Mouse (Mus musculus): ENCODE data around the gene Capzb. TPM values are rescaled to one million over a fixed set of nuclear protein-coding genes. Genes with fewer than 3 reads are reported as not detected.
A peak's percentile ranks its signal among the peaks of the same experiment; 100 is the strongest.

Gene Capzb
- polyA plus RNA-seq, 1 experiment from 2014 or later: 415 TPM

GRCm38 (mm10) chr4:139309651-139310050, 117.0 kb downstream of the Capzb start:
- 19% methylated on average over 6 of the region's 6 CpGs for WGBS
- no peak for ATAC-seq (ENCODE audit: low FRiP score, low TSS enrichment)
- no peak overlapping the region for H3K27ac ChIP-seq (ENCODE audit: low read length)

DNA sequence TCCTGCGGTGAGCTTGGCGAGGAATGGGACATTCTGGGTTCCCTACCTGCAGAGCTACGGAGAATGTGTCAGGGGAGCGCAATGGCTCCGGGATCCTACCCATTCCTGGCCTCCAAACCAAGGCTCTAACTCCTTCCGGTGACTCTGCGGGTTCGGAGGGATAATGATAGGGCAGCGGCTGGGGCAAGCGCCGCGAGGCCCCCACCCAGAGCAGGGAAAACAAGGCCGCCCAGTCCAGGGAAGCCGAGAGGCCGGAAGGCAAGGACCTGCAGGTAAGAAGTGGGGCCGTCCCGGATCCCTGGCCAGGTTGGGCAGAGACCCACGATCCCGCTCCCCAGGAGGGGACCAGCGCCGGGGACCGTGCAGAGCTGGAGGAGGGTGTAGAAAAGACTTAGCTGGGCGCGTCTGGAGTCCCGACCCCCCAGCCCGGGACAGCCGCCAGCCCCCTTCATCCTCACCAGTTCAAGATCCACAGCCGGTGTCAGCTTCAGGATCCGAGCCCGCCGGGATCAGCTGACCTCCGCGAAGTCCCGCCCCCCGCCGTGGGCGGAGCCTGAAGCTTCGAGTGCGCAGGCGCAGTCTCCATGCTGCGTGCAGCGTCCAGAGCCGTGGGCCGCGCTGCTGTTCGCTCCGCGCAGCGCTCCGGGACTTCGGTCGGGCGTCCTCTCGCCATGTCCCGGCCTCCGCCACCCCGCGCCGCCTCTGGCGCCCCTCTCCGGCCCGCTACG, 117.6 kb downstream of the Capzb start, which contains the start of the genes Pqlc2 and Akr7a5:
Pqlc2 (minus strand) TSS at position 538 of the 728 bp plus-strand sequence.
Akr7a5 (plus strand) TSS at position 574 of the 728 bp plus-strand sequence.
- peak; percentile 86 for ATAC-seq (ENCODE audit: low FRiP score, low TSS enrichment)

More at GRCm38 (mm10) chr4:139309651-139310050, 117.0 kb downstream of the Capzb start:
- H3K9me3 ChIP-seq (ENCODE audit: low read length): no peaks in the 10 kb centered on the region
- peaks cover 7% of the 10 kb centered on the region for H3K36me3 ChIP-seq (ENCODE audit: insufficient read depth, low read length)
- H3K4me1 ChIP-seq (ENCODE audit: insufficient read depth, low read length): peaks cover 19% of the 10 kb centered on the region; the same call in 1 of the 2 replicates
- H3K4me3 ChIP-seq (ENCODE audit: low read length): peak overlapping the region; percentile 84
- peak overlapping the region; percentile 95 for H3K4me2 ChIP-seq (replicated peaks; ENCODE audit: low read depth, low read length)
- no peaks in the 10 kb centered on the region for H3K27me3 ChIP-seq (ENCODE audit: insufficient read depth, low read length)
- peak overlapping the region; percentile 92 for H3K9ac ChIP-seq (replicated peaks; ENCODE audit: low read length)

DNA sequence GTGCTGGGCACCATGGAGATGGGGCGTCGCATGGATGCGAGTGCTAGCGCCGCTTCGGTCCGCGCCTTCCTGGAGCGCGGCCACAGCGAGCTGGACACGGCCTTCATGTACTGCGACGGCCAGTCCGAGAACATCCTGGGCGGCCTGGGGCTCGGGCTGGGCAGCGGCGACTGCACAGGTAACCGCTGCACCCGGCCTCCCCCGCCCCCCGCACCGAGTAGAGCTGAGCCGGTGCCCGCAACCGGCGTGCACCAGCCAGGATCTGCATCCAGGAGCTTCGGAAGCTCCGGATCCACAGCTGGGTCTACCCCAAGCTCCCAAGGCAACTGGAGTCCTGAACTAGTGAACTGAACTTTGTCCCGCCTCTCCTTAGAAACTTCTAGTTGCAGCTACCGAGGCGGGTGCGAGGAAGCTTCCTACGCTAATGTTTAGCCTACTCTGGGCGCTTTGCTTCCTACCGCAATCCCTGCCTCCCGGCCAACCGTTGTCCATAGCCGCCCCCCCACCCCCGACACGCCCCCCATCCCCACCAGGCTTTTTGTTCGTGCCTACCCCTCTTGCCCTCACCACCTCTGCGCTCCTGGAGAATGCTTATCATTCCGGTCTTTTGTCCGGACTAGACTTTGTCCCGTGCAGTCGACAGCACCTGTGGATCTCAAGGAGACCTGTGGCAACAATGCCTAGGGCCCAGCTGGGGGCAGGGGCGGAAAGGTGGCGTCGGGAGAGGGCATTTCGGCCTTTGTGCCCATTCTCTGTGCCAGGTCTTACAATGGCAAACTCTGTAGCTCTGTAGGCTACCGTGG, 118.4 kb downstream of the Capzb start:
- Histone ChIP-seq H3K27ac (ENCODE audit: low read length) (peak overlapping the region; percentile 89), H3K4me2 (replicated peaks; ENCODE audit: low read depth, low read length) (peak overlapping the region; percentile 95), H3K9me3 (ENCODE audit: low read length) (no peaks in the 10 kb centered on the region), H3K9ac (replicated peaks; ENCODE audit: low read length) (peak overlapping the region; percentile 92), H3K4me1 (ENCODE audit: insufficient read depth, low read length) (peaks cover 19% of the 10 kb centered on the region; the same call in 1 of the 2 replicates), H3K27me3 (ENCODE audit: insufficient read depth, low read length) (no peaks in the 10 kb centered on the region), H3K4me3 (ENCODE audit: low read length) (peak overlapping the region; percentile 84), H3K36me3 (ENCODE audit: insufficient read depth, low read length) (peaks cover 18% of the 10 kb centered on the region)
- ATAC-seq (ENCODE audit: low FRiP score, low TSS enrichment): peak; percentile 78
- under 1% methylated on average over 53 of the region's 53 CpGs for WGBS

More for the DNA sequence above, 117.6 kb downstream of the Capzb start, which contains the start of the genes Pqlc2 and Akr7a5:
- H3K9me3 ChIP-seq (ENCODE audit: low read length): no peaks in the 10 kb centered on the region
- H3K9ac ChIP-seq (replicated peaks; ENCODE audit: low read length): peak within 1 kb of the TSS; percentile 92
- peak within 1 kb of the TSS; percentile 95 for H3K4me2 ChIP-seq (replicated peaks; ENCODE audit: low read depth, low read length)
- WGBS: under 1% methylated on average over 61 of the region's 63 CpGs
- H3K36me3 ChIP-seq (ENCODE audit: insufficient read depth, low read length): peaks cover 11% of the 10 kb centered on the region
- H3K27ac ChIP-seq (ENCODE audit: low read length): peak within 1 kb of the TSS; percentile 89
- peaks cover 19% of the 10 kb centered on the region; the same call in 1 of the 2 replicates for H3K4me1 ChIP-seq (ENCODE audit: insufficient read depth, low read length)
- peak within 1 kb of the TSS; percentile 84 for H3K4me3 ChIP-seq (ENCODE audit: low read length)
- H3K27me3 ChIP-seq (ENCODE audit: insufficient read depth, low read length): no peaks in the 10 kb centered on the region

DNA sequence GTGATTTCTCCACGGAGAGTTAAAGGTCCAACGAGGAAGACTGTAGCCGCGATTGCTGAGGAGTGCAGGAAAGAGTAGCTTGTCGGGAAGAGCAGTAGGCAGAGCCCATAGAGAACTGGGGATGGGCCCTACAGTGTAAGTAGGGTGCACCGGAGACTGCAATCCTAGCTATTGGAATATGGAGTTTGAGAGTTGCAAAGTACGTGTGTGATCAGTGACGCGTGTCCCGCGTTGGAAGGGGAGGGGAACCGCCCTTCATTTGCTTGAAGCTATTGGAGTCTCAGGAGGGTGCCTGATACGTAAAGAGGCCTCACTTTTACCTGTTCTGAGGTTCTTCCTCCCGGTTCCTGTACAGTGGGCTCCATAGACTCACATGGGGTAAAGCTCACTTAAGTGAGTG, 119.0 kb downstream of the Capzb start:
- peak overlapping the region; percentile 84 for H3K4me3 ChIP-seq (ENCODE audit: low read length)
- H3K27me3 ChIP-seq (ENCODE audit: insufficient read depth, low read length): no peaks in the 10 kb centered on the region
- 13% methylated on average over 14 of the region's 14 CpGs for WGBS
- H3K36me3 ChIP-seq (ENCODE audit: insufficient read depth, low read length): peaks cover 22% of the 10 kb centered on the region
- H3K4me1 ChIP-seq (ENCODE audit: insufficient read depth, low read length): peaks cover 19% of the 10 kb centered on the region; the same call in 1 of the 2 replicates
- H3K27ac ChIP-seq (ENCODE audit: low read length): peak overlapping the region; percentile 89
- peak overlapping the region; percentile 92 for H3K9ac ChIP-seq (replicated peaks; ENCODE audit: low read length)
- no peaks in the 10 kb centered on the region for H3K9me3 ChIP-seq (ENCODE audit: low read length)
- ATAC-seq (ENCODE audit: low FRiP score, low TSS enrichment): peak; percentile 17
- H3K4me2 ChIP-seq (replicated peaks; ENCODE audit: low read depth, low read length): peak overlapping the region; percentile 95

DNA sequence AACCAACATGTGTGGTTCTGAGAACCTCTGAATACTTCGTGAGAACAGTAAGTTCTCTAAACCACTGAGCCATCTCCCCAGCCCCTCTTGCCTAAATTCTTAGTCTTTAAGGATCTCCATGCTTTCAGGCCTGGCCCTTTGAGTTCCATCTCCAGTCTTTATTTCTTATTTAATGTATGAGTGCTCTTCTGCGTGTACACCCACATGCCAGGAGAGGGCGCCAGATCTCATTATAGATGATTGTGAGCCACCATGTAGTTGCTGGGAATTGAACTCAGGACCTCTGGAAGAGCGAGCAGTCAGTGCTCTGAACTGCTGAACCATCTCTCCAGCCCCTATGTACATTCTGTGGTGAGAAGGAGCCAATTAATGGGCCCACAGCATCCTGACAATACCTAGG, 119.9 kb downstream of the Capzb start:
- no peak for ATAC-seq (ENCODE audit: low FRiP score, low TSS enrichment)
- 66% methylated on average over 4 of the region's 4 CpGs for WGBS
- no peak overlapping the region for H3K4me2 ChIP-seq (replicated peaks; ENCODE audit: low read depth, low read length)

DNA sequence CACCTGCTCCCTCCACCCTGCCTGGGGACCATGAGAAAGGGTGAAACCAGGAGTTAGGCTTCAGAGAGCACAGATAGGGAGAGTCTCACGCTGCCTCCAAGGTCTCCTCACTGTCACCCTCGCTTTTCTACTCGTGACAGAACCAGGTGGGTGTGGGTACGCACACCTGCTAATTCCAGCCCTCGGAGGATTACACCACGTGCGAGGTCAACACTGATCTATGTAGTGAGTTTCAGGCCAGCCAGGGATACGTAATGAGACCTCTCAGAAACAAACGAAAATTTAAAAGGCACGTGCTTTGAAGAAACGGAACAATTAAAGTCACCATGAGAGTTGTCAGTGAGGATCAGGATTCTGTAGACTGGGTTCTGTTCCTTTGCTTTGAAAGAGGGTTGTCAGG, 125.8 kb downstream of the Capzb start:
- 94% methylated on average over 11 of the region's 11 CpGs for WGBS
- H3K27me3 ChIP-seq (ENCODE audit: insufficient read depth, low read length): no peaks in the 10 kb centered on the region
- H3K36me3 ChIP-seq (ENCODE audit: insufficient read depth, low read length): peaks cover 46% of the 10 kb centered on the region
- no peaks in the 10 kb centered on the region for H3K9me3 ChIP-seq (ENCODE audit: low read length)
- no peaks in the 10 kb centered on the region for H3K4me1 ChIP-seq (ENCODE audit: insufficient read depth, low read length)
- no peak overlapping the region for H3K27ac ChIP-seq (ENCODE audit: low read length)
- no peak overlapping the region for H3K4me3 ChIP-seq (ENCODE audit: low read length)
- ATAC-seq (ENCODE audit: low FRiP score, low TSS enrichment): no peak
- no peak overlapping the region for H3K9ac ChIP-seq (replicated peaks; ENCODE audit: low read length)
- H3K4me2 ChIP-seq (replicated peaks; ENCODE audit: low read depth, low read length): no peak overlapping the region

More for the DNA sequence above, 119.9 kb downstream of the Capzb start:
- Histone ChIP-seq H3K9me3 (ENCODE audit: low read length) (no peaks in the 10 kb centered on the region), H3K27ac (ENCODE audit: low read length) (no peak overlapping the region), H3K4me3 (ENCODE audit: low read length) (no peak overlapping the region), H3K36me3 (ENCODE audit: insufficient read depth, low read length) (peaks cover 30% of the 10 kb centered on the region), H3K27me3 (ENCODE audit: insufficient read depth, low read length) (no peaks in the 10 kb centered on the region), H3K4me1 (ENCODE audit: insufficient read depth, low read length) (peaks cover 19% of the 10 kb centered on the region; the same call in 1 of the 2 replicates), H3K9ac (replicated peaks; ENCODE audit: low read length) (no peak overlapping the region)

DNA sequence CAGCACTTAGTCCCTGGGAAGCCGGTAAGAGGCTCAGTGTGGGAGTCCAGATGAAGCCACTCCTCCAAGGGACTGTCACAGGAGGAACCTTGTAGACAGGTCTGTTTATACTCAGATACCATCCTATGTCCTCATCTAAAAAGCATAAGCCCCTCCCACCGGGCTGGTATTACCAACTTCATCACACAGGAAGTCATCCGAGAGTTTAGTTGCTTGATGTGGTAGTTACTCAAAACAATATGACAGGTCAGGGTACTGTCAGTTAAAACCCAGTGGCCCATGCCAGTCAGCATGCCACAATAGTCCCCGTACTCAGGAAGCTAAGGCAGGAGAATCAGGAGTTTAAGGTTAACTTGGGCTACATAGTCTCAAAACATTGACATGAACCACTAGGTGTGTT, 127.0 kb downstream of the Capzb start:
- no peak overlapping the region for H3K9ac ChIP-seq (replicated peaks; ENCODE audit: low read length)
- no peak overlapping the region for H3K4me3 ChIP-seq (ENCODE audit: low read length)
- ATAC-seq (ENCODE audit: low FRiP score, low TSS enrichment): no peak
- H3K27me3 ChIP-seq (ENCODE audit: insufficient read depth, low read length): no peaks in the 10 kb centered on the region
- no peaks in the 10 kb centered on the region for H3K4me1 ChIP-seq (ENCODE audit: insufficient read depth, low read length)
- 97% methylated on average over 4 of the region's 4 CpGs for WGBS
- no peak overlapping the region for H3K27ac ChIP-seq (ENCODE audit: low read length)
- H3K9me3 ChIP-seq (ENCODE audit: low read length): no peaks in the 10 kb centered on the region
- peaks cover 39% of the 10 kb centered on the region for H3K36me3 ChIP-seq (ENCODE audit: insufficient read depth, low read length)
- H3K4me2 ChIP-seq (replicated peaks; ENCODE audit: low read depth, low read length): no peak overlapping the region

DNA sequence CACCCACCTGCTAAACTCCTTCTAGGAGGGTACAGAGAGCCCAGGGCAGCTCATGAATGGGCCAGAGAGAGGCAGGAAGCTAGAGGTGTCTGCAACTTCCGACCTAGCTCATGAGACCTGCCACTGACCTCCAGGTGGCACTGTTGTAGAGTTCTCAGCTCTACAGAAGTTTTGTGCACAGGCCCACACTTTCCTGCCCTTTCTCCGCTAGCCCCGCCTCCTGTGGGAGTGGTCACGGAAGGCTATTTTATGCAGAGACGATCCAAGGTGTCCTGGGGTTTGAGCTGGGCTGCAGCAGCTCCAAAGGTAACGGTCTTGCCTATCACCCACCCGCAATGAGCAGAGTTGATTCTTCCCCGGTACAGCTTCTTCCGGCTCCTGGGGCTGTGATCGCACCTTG, 137.9 kb downstream of the Capzb start:
- Histone ChIP-seq H3K4me3 (ENCODE audit: low read length) (peak overlapping the region; percentile 31), H3K27me3 (ENCODE audit: insufficient read depth, low read length) (no peaks in the 10 kb centered on the region), H3K27ac (ENCODE audit: low read length) (no peak overlapping the region), H3K4me2 (replicated peaks; ENCODE audit: low read depth, low read length) (peak overlapping the region; percentile 49), H3K9ac (replicated peaks; ENCODE audit: low read length) (no peak overlapping the region), H3K9me3 (ENCODE audit: low read length) (no peaks in the 10 kb centered on the region), H3K4me1 (ENCODE audit: insufficient read depth, low read length) (no peaks in the 10 kb centered on the region; the same call in 1 of the 2 replicates), H3K36me3 (ENCODE audit: insufficient read depth, low read length) (no peaks in the 10 kb centered on the region)
- 10% methylated on average over 10 of the region's 10 CpGs for WGBS
- ATAC-seq (ENCODE audit: low FRiP score, low TSS enrichment): peak; percentile 92

DNA sequence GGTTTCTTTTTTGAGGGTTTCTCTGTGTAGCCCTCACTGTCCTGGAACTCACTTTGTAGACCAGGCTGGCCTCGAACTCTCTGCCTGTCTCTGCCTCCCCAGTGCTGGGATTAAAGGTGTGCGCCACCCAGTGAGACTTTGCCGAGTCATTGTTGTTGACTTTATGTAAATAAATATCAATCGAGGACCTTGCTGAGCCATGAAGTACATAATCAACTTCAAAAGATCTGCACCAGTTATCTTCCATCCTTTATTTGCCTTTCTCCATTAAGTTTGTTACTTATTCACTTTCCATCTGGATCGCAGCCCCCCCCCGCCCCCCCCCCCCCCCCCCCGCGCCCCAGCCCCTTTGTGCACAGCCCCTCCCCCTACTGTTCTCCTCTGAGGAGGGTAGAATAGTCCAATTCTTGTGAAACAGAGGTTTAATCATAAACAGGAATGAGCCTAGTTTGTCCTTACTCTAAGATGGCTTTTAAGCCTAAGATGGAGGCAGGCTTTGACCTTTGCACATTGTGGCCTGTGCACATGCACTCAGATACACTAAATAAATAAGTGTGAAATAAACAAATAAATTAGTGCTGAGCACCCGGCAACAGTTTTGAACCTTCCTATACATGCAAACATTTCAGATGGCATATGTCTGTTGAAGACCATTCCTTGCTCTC, 142.1 kb downstream of the Capzb start:
- Histone ChIP-seq H3K4me1 (ENCODE audit: insufficient read depth, low read length) (peaks cover 7% of the 10 kb centered on the region; the same call in 1 of the 2 replicates), H3K4me2 (replicated peaks; ENCODE audit: low read depth, low read length) (no peak overlapping the region), H3K36me3 (ENCODE audit: insufficient read depth, low read length) (no peaks in the 10 kb centered on the region), H3K27ac (ENCODE audit: low read length) (peak overlapping the region; percentile 52; the same call in 1 of the 2 replicates), H3K27me3 (ENCODE audit: insufficient read depth, low read length) (no peaks in the 10 kb centered on the region), H3K9ac (replicated peaks; ENCODE audit: low read length) (no peak overlapping the region), H3K9me3 (ENCODE audit: low read length) (no peaks in the 10 kb centered on the region), H3K4me3 (ENCODE audit: low read length) (no peak overlapping the region)
- WGBS: 65% methylated on average over 6 of the region's 9 CpGs
- ATAC-seq (ENCODE audit: low FRiP score, low TSS enrichment): no peak

Measured in kidney, embryonic 16.5 days (tissue).